Mouse (Mus musculus) neural tube, embryonic 12.5 days (tissue): ENCODE data around the gene Slc39a11. TPM values are rescaled to one million over a fixed set of nuclear protein-coding genes. Genes with fewer than 3 reads are reported as not detected.

Experiments
- ATAC-seq: fragments of 200-750 bp; cut with Nextera tagmentation; 2 replicates; pipeline ENCODE4 v1.8.0; 2017; ENCODE audit warnings: low read depth, mild to moderate bottlenecking, moderate TSS enrichment, moderate library complexity; ENCODE audit not compliant: low FRiP score
- H3K27ac ChIP-seq: fragments of 300-500 bp; sonication (generic); 2 replicates; pipeline ENCODE4 v1.5.1; 2016
- H3K27me3 ChIP-seq: fragments of 300-500 bp; sonication (generic); replicated peaks from 2 replicates; pipeline ENCODE4 v1.6.1; 2016; ENCODE audit warnings: mild to moderate bottlenecking
- H3K36me3 ChIP-seq: fragments of 300-500 bp; sonication (generic); 2 replicates; pipeline ENCODE4 v1.6.1; 2016; ENCODE audit warnings: mild to moderate bottlenecking
- H3K4me1 ChIP-seq: fragments of 300-500 bp; sonication (generic); 2 replicates; pipeline ENCODE4 v1.6.1; 2016
- H3K4me2 ChIP-seq: fragments of 300-500 bp; sonication (generic); replicated peaks from 2 replicates; pipeline ENCODE4 v1.6.1; 2016; ENCODE audit warnings: mild to moderate bottlenecking
- H3K4me3 ChIP-seq: fragments of 300-500 bp; sonication (generic); 2 replicates; pipeline ENCODE4 v1.5.1; 2016
- H3K9ac ChIP-seq: fragments of 300-500 bp; sonication (generic); 2 replicates; pipeline ENCODE4 v1.6.1; 2016; ENCODE audit warnings: mild to moderate bottlenecking
- H3K9me3 ChIP-seq: fragments of 300-500 bp; sonication (generic); 2 replicates; pipeline ENCODE4 v1.6.1; 2016; ENCODE audit warnings: mild to moderate bottlenecking
- WGBS: fragments of 180-500 bp; shearing (Covaris S2); methylation state at CpG from one replicate; pipeline ENCODE4 v1.1.7; 2016; 5-methylcytosine and 5-hydroxymethylcytosine counted together
- polyA plus RNA-seq: library from polyadenylated mRNA; unstranded; fragments of >200 nt; fragmentation: Nextera tagmentation; extraction: Ambion mirVana; gene quantifications from 2 replicates; pipeline ENCODE4 v1.2.1, GENCODE M21; 2016

Gene Slc39a11
- polyA plus RNA-seq, 1 experiment from 2014 or later: 26.1 TPM

- Histone ChIP-seq H3K4me3 (no peak overlapping the region), H3K4me2 (no peak overlapping the region), H3K27me3 (no peaks in the 10 kb centered on the region), H3K36me3 (no peaks in the 10 kb centered on the region), H3K9me3 (no peaks in the 10 kb centered on the region), H3K4me1 (0 out of 2 replicates have a peak, but pooled peaks cover 5% of the 10 kb centered on the region), H3K27ac (no peak overlapping the region), H3K9ac (no peak overlapping the region)
- no peak for ATAC-seq
- WGBS: 75% methylated on average over 10 of the region's 10 CpGs
Measured at GRCm38 (mm10) chr11:113206099-113206498, 443.8 kb downstream of the Slc39a11 start.

DNA sequence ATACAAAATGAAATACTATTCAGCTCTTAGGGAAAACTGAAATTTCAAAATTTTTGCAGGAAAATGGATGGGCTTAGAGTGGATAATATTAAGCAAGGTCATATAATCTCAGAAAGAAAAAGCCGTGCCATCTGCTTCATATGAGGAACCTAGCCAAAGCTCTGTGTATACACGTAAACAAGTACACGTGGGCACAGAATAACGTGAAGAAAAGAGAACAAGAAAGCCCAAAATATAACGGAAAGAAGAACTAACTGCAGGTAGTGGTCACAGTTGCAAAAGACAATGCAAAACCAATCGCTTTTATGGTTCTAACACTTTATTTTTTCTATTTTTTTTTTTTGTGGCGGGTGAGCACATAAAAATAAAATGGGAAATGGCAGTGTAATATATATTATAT is 446.9 kb downstream of the Slc39a11 start:
- no peaks in the 10 kb centered on the region for H3K27me3 ChIP-seq
- no peak overlapping the region for H3K4me3 ChIP-seq
- H3K4me1 ChIP-seq: peaks cover 31% of the 10 kb centered on the region
- H3K4me2 ChIP-seq: no peak overlapping the region
- 89% methylated on average over 7 of the region's 7 CpGs for WGBS
- no peak overlapping the region for H3K9ac ChIP-seq
- H3K9me3 ChIP-seq: no peaks in the 10 kb centered on the region
- no peak overlapping the region for H3K27ac ChIP-seq
- no peak for ATAC-seq
- no peaks in the 10 kb centered on the region for H3K36me3 ChIP-seq

DNA sequence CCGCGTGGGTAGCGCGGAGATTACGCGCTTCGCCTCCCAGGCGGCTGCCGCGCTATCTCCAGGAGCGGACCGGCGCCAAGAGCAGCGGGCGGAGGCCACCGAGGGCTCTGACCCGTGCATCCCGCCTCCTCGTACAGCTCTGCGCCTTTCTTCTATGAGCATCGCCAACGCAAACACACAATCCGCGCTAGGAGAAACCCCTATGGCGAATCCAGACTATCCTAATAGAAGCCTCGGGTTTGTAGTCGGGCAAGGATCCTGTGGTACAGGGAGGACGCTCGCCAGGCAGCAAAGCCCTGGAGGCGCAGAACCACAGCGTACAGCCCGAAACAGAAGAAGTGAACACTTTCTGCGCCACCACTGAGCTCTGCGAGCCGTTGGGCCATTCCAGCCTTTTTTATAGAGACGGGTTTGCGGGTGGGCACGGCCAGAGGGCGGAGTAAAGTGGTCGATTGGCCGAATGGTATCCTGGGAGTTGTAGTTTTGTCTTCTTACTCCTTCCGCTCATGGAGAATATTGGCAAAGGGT is 448.3 kb downstream of the Slc39a11 start:
- peak; percentile 89 for ATAC-seq
- H3K4me1 ChIP-seq: peaks cover 31% of the 10 kb centered on the region
- peak overlapping the region; percentile 42 for H3K27ac ChIP-seq
- no peaks in the 10 kb centered on the region for H3K36me3 ChIP-seq
- under 1% methylated on average over 42 of the region's 42 CpGs for WGBS
- H3K4me3 ChIP-seq: peak overlapping the region; percentile 81
- peak overlapping the region; percentile 90 for H3K4me2 ChIP-seq
- no peaks in the 10 kb centered on the region for H3K9me3 ChIP-seq
- no peaks in the 10 kb centered on the region for H3K27me3 ChIP-seq
- peak overlapping the region; percentile 92 for H3K9ac ChIP-seq

DNA sequence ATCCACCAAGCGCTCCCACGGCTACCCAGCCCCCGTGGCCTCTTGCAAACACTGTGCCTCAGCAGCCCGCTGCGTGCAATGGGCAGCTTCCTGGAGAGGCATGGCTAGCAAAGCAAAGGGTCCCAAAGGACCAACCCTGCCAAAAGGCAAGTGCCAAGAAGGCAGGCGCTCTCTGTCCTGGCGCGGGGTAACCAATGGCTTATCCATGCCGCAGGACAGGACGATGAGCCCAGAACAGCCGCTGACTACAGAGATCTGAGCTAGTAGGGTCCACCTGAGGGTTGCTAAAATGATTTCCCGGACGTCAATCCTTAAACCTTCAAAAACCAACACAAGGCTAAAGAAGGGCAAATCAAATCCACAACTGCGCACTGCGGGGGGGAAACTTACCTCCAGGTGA is 449.0 kb downstream of the Slc39a11 start:
- Histone ChIP-seq H3K9ac (peak overlapping the region; percentile 92), H3K4me2 (peak overlapping the region; percentile 90), H3K27me3 (no peaks in the 10 kb centered on the region), H3K36me3 (no peaks in the 10 kb centered on the region), H3K9me3 (no peaks in the 10 kb centered on the region), H3K27ac (no peak overlapping the region), H3K4me1 (peaks cover 31% of the 10 kb centered on the region), H3K4me3 (peak overlapping the region; percentile 81)
- ATAC-seq: 0 out of 2 replicates have a peak, but pooled peaks have one; percentile 34
- whole genome bisulfite sequencing: 13% methylated on average over 15 of the region's 15 CpGs

GRCm38 (mm10) chr11:113198586-113198985 is 451.3 kb downstream of the Slc39a11 start:
- no peak for ATAC-seq
- peak overlapping the region; percentile 90 for H3K4me2 ChIP-seq
- H3K4me3 ChIP-seq: peak overlapping the region; percentile 81; the same call in 1 of the 2 replicates

GRCm38 (mm10) chr11:113197624-113198023 is 452.3 kb downstream of the Slc39a11 start:
- Histone ChIP-seq H3K9me3 (no peaks in the 10 kb centered on the region), H3K27me3 (no peaks in the 10 kb centered on the region), H3K36me3 (no peaks in the 10 kb centered on the region), H3K4me1 (peaks cover 48% of the 10 kb centered on the region), H3K4me2 (peak overlapping the region; percentile 90), H3K4me3 (no peak overlapping the region), H3K9ac (no peak overlapping the region), H3K27ac (no peak overlapping the region)
- no peak for ATAC-seq
- 86% methylated on average over 8 of the region's 8 CpGs for WGBS

More at GRCm38 (mm10) chr11:113198586-113198985, 451.3 kb downstream of the Slc39a11 start:
- Histone ChIP-seq H3K9ac (peak overlapping the region; percentile 17; the same call in 1 of the 2 replicates), H3K27me3 (no peaks in the 10 kb centered on the region), H3K36me3 (no peaks in the 10 kb centered on the region), H3K9me3 (no peaks in the 10 kb centered on the region), H3K27ac (no peak overlapping the region), H3K4me1 (peaks cover 44% of the 10 kb centered on the region)
- 83% methylated on average over 15 of the region's 15 CpGs for WGBS

- H3K9me3 ChIP-seq: no peaks in the 10 kb centered on the region
- peak overlapping the region; percentile 25; the same call in 1 of the 2 replicates for H3K4me2 ChIP-seq
- H3K4me3 ChIP-seq: no peak overlapping the region
- no peak overlapping the region for H3K27ac ChIP-seq
- ATAC-seq: no peak
- peaks cover 55% of the 10 kb centered on the region for H3K4me1 ChIP-seq
- 85% methylated on average over 19 of the region's 19 CpGs for WGBS
- no peaks in the 10 kb centered on the region for H3K27me3 ChIP-seq
- no peak overlapping the region for H3K9ac ChIP-seq
- H3K36me3 ChIP-seq: no peaks in the 10 kb centered on the region
Measured at GRCm38 (mm10) chr11:113196234-113197007, 453.5 kb downstream of the Slc39a11 start.

Other genes with a start within 250 kb of the Slc39a11 start
- gene Sstr2, start 30.7 kb downstream of the Slc39a11 start, polyA plus RNA-seq: 27.6 and 27.8 TPM in 2 replicates
- gene Cog1, start 910 bp downstream of the Slc39a11 start, polyA plus RNA-seq: 44.1 and 50.7 TPM in 2 replicates
- 49.9 and 51.0 TPM in 2 replicates for gene Fam104a, start 34.1 kb upstream of the Slc39a11 start, polyA plus RNA-seq
- 21.9 and 22.8 TPM in 2 replicates for gene D11Wsu47e, start 34.3 kb upstream of the Slc39a11 start, polyA plus RNA-seq
- 0.38 and 0.59 TPM in 2 replicates for gene Cpsf4l, start 59.9 kb upstream of the Slc39a11 start, polyA plus RNA-seq
- 95.8 TPM in 2 replicates for gene Cdc42ep4, start 101.8 kb upstream of the Slc39a11 start, polyA plus RNA-seq